Mouse (Mus musculus) gastrocnemius, postnatal 14 days (tissue): ENCODE measurements around the gene Ephx4. TPM values are rescaled to one million over a fixed set of nuclear protein-coding genes. Genes with fewer than 3 reads are reported as not detected.

Experiments used
- total RNA-seq, 2 experiments: library from RNA; stranded (reverse); gene quantifications; 2 replicates each; pipeline ENCODE4 v1.2.3; 2021

The Ephx4 gene
- total RNA-seq, 2 experiments from 2014 or later: 1.4 to 1.7 TPM

Other genes with a start within 250 kb of the Ephx4 start
- 10 to 100 TPM; 31.6 to 32.7 TPM for gene Tgfbr3, start 113.1 kb upstream of the Ephx4 start, total RNA-seq
- gene Brdt, start 71.6 kb upstream of the Ephx4 start, total RNA-seq: 1 to 10 TPM; 2.4 TPM
- gene Lpcat2b, start 28.8 kb downstream of the Ephx4 start, total RNA-seq: not detected
- 10 to 100 TPM in 1 of 2 experiments, 1 to 10 TPM in 1; 9.8 to 16.1 TPM for gene Btbd8, start 35.3 kb downstream of the Ephx4 start, total RNA-seq
- not detected for gene Gm42669, start 104.9 kb downstream of the Ephx4 start, total RNA-seq
- not detected for gene 1700028K03Rik, start 132.0 kb downstream of the Ephx4 start, total RNA-seq
- 10 to 100 TPM in 1 of 2 experiments, 1 to 10 TPM in 1; 9.1 to 10.6 TPM for gene Rpap2, start 194.6 kb downstream of the Ephx4 start, total RNA-seq
- 1 to 10 TPM; 5.5 to 6.1 TPM for gene Glmn, start 195.2 kb downstream of the Ephx4 start, total RNA-seq